Mouse (Mus musculus) liver, embryonic 16.5 days (tissue): Measurements from ENCODE around the gene Polr1e. TPM values are rescaled to one million over a fixed set of nuclear protein-coding genes. Genes with fewer than 3 reads are reported as not detected.
A peak's percentile ranks its signal among the peaks of the same experiment; 100 is the strongest.

Experiments used
- ATAC-seq: fragments of 200-750 bp; cut with Nextera tagmentation; 2 replicates; pipeline ENCODE4 v1.8.0; 2017; ENCODE audit warnings: low read depth, mild to moderate bottlenecking, moderate number of reproducible peaks, moderate library complexity
- H3K27ac ChIP-seq: fragments of 300-500 bp; sonication (generic); 2 replicates; pipeline ENCODE4 v1.5.1; 2014; ENCODE audit warnings: mild to moderate bottlenecking, low read length
- H3K27me3 ChIP-seq: fragments of 300-500 bp; sonication (generic); 2 replicates; pipeline ENCODE4 v1.6.1; 2014; ENCODE audit warnings: low read depth, low read length, mixed read lengths; ENCODE audit not compliant: control insufficient read depth, insufficient read depth
- H3K36me3 ChIP-seq: fragments of 300-500 bp; sonication (generic); 2 replicates; pipeline ENCODE4 v1.6.1; 2014; ENCODE audit warnings: mild to moderate bottlenecking; ENCODE audit not compliant: control insufficient read depth, insufficient read depth
- H3K4me1 ChIP-seq: fragments of 300-500 bp; sonication (generic); 2 replicates; pipeline ENCODE4 v1.6.1; 2014; ENCODE audit warnings: low read depth, low read length, mixed read lengths; ENCODE audit not compliant: control insufficient read depth
- H3K4me2 ChIP-seq: fragments of 300-500 bp; sonication (generic); 2 replicates; pipeline ENCODE4 v1.6.1; 2014; ENCODE audit warnings: low read depth, low read length, mixed read lengths
- H3K4me3 ChIP-seq: fragments of 300-500 bp; sonication (generic); 2 replicates; pipeline ENCODE4 v1.5.1; 2014; ENCODE audit warnings: low read depth, mild to moderate bottlenecking, low read length
- H3K9ac ChIP-seq: fragments of 300-500 bp; sonication (generic); 2 replicates; pipeline ENCODE4 v1.6.1; 2014; ENCODE audit warnings: low read depth, low read length
- H3K9me3 ChIP-seq: fragments of 300-500 bp; sonication (generic); replicated peaks from 2 replicates; pipeline ENCODE4 v1.6.1; 2016; ENCODE audit warnings: low read length; ENCODE audit not compliant: control insufficient read depth
- WGBS: fragments of 180-500 bp; shearing (Covaris S2); extraction: QIAGEN DNeasy Blood & Tissue Kit; methylation state at CpG from one replicate; pipeline ENCODE4 v1.1.7; 2014; ENCODE audit not compliant: insufficient replicate concordance; 5-methylcytosine and 5-hydroxymethylcytosine counted together
- polyA plus RNA-seq: library from polyadenylated mRNA; unstranded; fragments of >200 nt; fragmentation: Nextera tagmentation; extraction: Ambion mirVana; gene quantifications from 2 replicates; pipeline ENCODE4 v1.2.1, GENCODE M21; 2015

The Polr1e gene
- 11.4 and 13.1 TPM in 2 replicates for polyA plus RNA-seq

GRCm38 (mm10) chr4:45018452-45018980 lies at the start of gene Polr1e:
TSS of gene Polr1e (plus strand) at chr4:45018583.
- Histone ChIP-seq H3K27me3 (no peaks in the 10 kb centered on the region), H3K9ac (peak within 1 kb of the TSS; percentile 64), H3K27ac (no peak within 1 kb of the TSS), H3K4me2 (peak within 1 kb of the TSS; percentile 87), H3K9me3 (no peaks in the 10 kb centered on the region), H3K4me3 (peak within 1 kb of the TSS; percentile 82), H3K4me1 (peaks cover 20% of the 10 kb centered on the region), H3K36me3 (no peaks in the 10 kb centered on the region)
- peak; percentile 90 for ATAC-seq
- under 1% methylated on average over 29 of the region's 29 CpGs for WGBS

GRCm38 (mm10) chr4:44970056-44970455 lies 48.3 kb upstream of the Polr1e start:
- Histone ChIP-seq H3K27ac (no peak overlapping the region), H3K4me3 (no peak overlapping the region), H3K9ac (no peak overlapping the region), H3K36me3 (no peaks in the 10 kb centered on the region), H3K27me3 (no peaks in the 10 kb centered on the region), H3K4me2 (no peak overlapping the region), H3K9me3 (no peaks in the 10 kb centered on the region), H3K4me1 (peaks cover 5% of the 10 kb centered on the region)
- 73% methylated on average over 7 of the region's 7 CpGs for WGBS
- no peak for ATAC-seq

GRCm38 (mm10) chr4:44970612-44971110 lies 47.7 kb upstream of the Polr1e start:
- Histone ChIP-seq H3K9me3 (no peaks in the 10 kb centered on the region), H3K4me1 (peaks cover 5% of the 10 kb centered on the region), H3K4me3 (no peak overlapping the region), H3K4me2 (no peak overlapping the region), H3K27me3 (no peaks in the 10 kb centered on the region), H3K36me3 (no peaks in the 10 kb centered on the region), H3K9ac (no peak overlapping the region), H3K27ac (no peak overlapping the region)
- no peak for ATAC-seq
- 14% methylated on average over 10 of the region's 10 CpGs for WGBS

- Histone ChIP-seq H3K9me3 (no peaks in the 10 kb centered on the region), H3K36me3 (no peaks in the 10 kb centered on the region), H3K27me3 (no peaks in the 10 kb centered on the region), H3K4me2 (peak overlapping the region; percentile 34), H3K27ac (no peak overlapping the region), H3K9ac (no peak overlapping the region), H3K4me1 (peaks cover 5% of the 10 kb centered on the region), H3K4me3 (no peak overlapping the region)
- peak; percentile 63 for ATAC-seq
- 7% methylated on average over 9 of the region's 9 CpGs for WGBS
These were observed 44.9 kb upstream of the Polr1e start for GRCm38 (mm10) chr4:44973450-44973849.

- H3K9me3 ChIP-seq = no peaks in the 10 kb centered on the region
- no peaks in the 10 kb centered on the region for H3K36me3 ChIP-seq
- ATAC-seq = peak; percentile 15; the same call in 1 of the 2 replicates
- H3K9ac ChIP-seq = no peak overlapping the region
- H3K4me3 ChIP-seq = no peak overlapping the region
- peak overlapping the region; percentile 34 for H3K4me2 ChIP-seq
- no peak overlapping the region for H3K27ac ChIP-seq
- 38% methylated on average over 14 of the region's 14 CpGs for WGBS
- no peaks in the 10 kb centered on the region for H3K27me3 ChIP-seq
- peaks cover 5% of the 10 kb centered on the region for H3K4me1 ChIP-seq
These were observed 44.5 kb upstream of the Polr1e start for GRCm38 (mm10) chr4:44973871-44974270.

- ATAC-seq = no peak
- peaks cover 5% of the 10 kb centered on the region for H3K4me1 ChIP-seq
- WGBS = 65% methylated on average over 8 of the region's 8 CpGs
- H3K36me3 ChIP-seq = no peaks in the 10 kb centered on the region
- no peaks in the 10 kb centered on the region for H3K27me3 ChIP-seq
- H3K9me3 ChIP-seq = no peaks in the 10 kb centered on the region
- H3K27ac ChIP-seq = no peak overlapping the region
- no peak overlapping the region for H3K9ac ChIP-seq
- H3K4me3 ChIP-seq = no peak overlapping the region
- H3K4me2 ChIP-seq = no peak overlapping the region
These were observed 44.1 kb upstream of the Polr1e start for GRCm38 (mm10) chr4:44974331-44974730.

- no peaks in the 10 kb centered on the region for H3K27me3 ChIP-seq
- 67% methylated on average over 6 of the region's 6 CpGs for WGBS
- no peak overlapping the region for H3K4me3 ChIP-seq
- no peak overlapping the region for H3K9ac ChIP-seq
- H3K4me2 ChIP-seq = no peak overlapping the region
- no peak overlapping the region for H3K27ac ChIP-seq
- H3K36me3 ChIP-seq = no peaks in the 10 kb centered on the region
- no peaks in the 10 kb centered on the region for H3K9me3 ChIP-seq
- no peak for ATAC-seq
- H3K4me1 ChIP-seq = peaks cover 14% of the 10 kb centered on the region
These were observed 42.3 kb upstream of the Polr1e start for GRCm38 (mm10) chr4:44976026-44976615.

- no peak for ATAC-seq
- Histone ChIP-seq H3K27me3 (no peaks in the 10 kb centered on the region), H3K9me3 (no peaks in the 10 kb centered on the region), H3K4me3 (no peak overlapping the region), H3K36me3 (no peaks in the 10 kb centered on the region), H3K4me1 (peaks cover 21% of the 10 kb centered on the region), H3K4me2 (no peak overlapping the region), H3K9ac (no peak overlapping the region), H3K27ac (no peak overlapping the region)
- 75% methylated on average over 10 of the region's 10 CpGs for WGBS
These were observed 41.3 kb upstream of the Polr1e start for GRCm38 (mm10) chr4:44976921-44977710.

- Histone ChIP-seq H3K4me3 (no peak overlapping the region), H3K27ac (0 out of 2 replicates have a peak overlapping the region, but pooled peaks have one; percentile 29), H3K9me3 (no peaks in the 10 kb centered on the region), H3K9ac (no peak overlapping the region), H3K4me1 (peaks cover 30% of the 10 kb centered on the region), H3K36me3 (no peaks in the 10 kb centered on the region), H3K4me2 (no peak overlapping the region), H3K27me3 (no peaks in the 10 kb centered on the region)
- WGBS = 65% methylated on average over 5 of the region's 5 CpGs
- no peak for ATAC-seq
These were observed 40.2 kb upstream of the Polr1e start for GRCm38 (mm10) chr4:44978175-44978574.
